Mouse (Mus musculus): ENCODE results near the gene Gls.

DNA sequence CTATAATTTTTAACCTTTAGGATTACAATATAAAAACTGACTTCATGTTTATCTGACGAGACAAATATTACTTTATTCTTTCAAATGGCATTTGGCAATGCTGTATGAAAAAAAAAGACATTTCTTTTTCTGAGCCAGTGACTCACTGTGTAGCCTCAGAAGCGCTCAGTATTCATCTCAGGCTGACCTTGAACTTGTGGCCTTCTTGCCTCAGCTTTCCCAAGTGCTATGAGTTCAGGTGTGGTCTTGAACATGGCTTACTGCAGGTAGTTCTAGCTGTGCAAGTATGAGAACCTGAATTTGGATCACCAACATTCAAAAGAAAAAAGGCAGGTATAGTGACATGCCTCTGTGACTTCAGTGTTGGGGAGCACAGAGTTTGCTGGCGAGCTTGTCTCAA lies 112.0 kb downstream of the Gls start:
- TF ChIP-seq ZNF384 (IDR thresholded peaks at IDR 0.05; ENCODE audit: low read depth, low read length) (no peak), ZC3H11A (IDR thresholded peaks at IDR 0.05; ENCODE audit: borderline replicate concordance, low read depth, low read length) (no peak), CHD2 (IDR thresholded peaks at IDR 0.05; ENCODE audit: low read depth, low read length) (no peak)
